Mouse (Mus musculus): ENCODE results near the gene Suv39h2.

The Suv39h2 gene

GRCm38 (mm10) chr2:3474861-3475283 is at the start of gene Suv39h2:
Suv39h2 (minus strand) TSS chr2:3475031.
- peak; percentile 99 for DNase-seq

GRCm38 (mm10) chr2:3522558-3522957 is 47.7 kb upstream of the Suv39h2 start:
- no peak for DNase-seq

GRCm38 (mm10) chr2:3512552-3513454 is 38.0 kb upstream of the Suv39h2 start, which contains the start of the genes Gm45902, Hspa14 and Cdnf:
Gm45902 (minus strand) TSS chr2:3512790.
Hspa14 (minus strand) TSS chr2:3512814.
Cdnf (plus strand) TSS chr2:3513030.
- DNase-seq, result peak; percentile 95 to 96

- DNase-seq, result peak in 1 of 2 experiments; percentile 36
Observed at GRCm38 (mm10) chr2:3512076-3512475, 37.2 kb upstream of the Suv39h2 start.

- no peak for DNase-seq
Observed at GRCm38 (mm10) chr2:3500886-3501285, 26.1 kb upstream of the Suv39h2 start.

- no peak for DNase-seq
Observed at GRCm38 (mm10) chr2:3499543-3499942, 24.7 kb upstream of the Suv39h2 start.

GRCm38 (mm10) chr2:3493833-3494409 is 19.1 kb upstream of the Suv39h2 start:
- DNase-seq, result no peak

GRCm38 (mm10) chr2:3489816-3490215 is 15.0 kb upstream of the Suv39h2 start:
- DNase-seq, result no peak

- DNase-seq, result no peak
Observed at GRCm38 (mm10) chr2:3480239-3480638, 5.4 kb upstream of the Suv39h2 start.

GRCm38 (mm10) chr2:3475746-3476251 is 968 bp upstream of the Suv39h2 start:
- DNase-seq, result no peak

- peak; percentile 75 to 78 for DNase-seq
Observed at GRCm38 (mm10) chr2:3474361-3474805, 448 bp downstream of the Suv39h2 start.

GRCm38 (mm10) chr2:3473891-3474290 is 940 bp downstream of the Suv39h2 start:
- DNase-seq, result no peak

GRCm38 (mm10) chr2:3456590-3456989 is 18.2 kb downstream of the Suv39h2 start:
- no peak for DNase-seq

GRCm38 (mm10) chr2:3453096-3453495 is 21.7 kb downstream of the Suv39h2 start:
- no peak for DNase-seq

- no peak for DNase-seq
Observed at GRCm38 (mm10) chr2:3449431-3449830, 25.4 kb downstream of the Suv39h2 start.

GRCm38 (mm10) chr2:3445984-3446383 is 28.8 kb downstream of the Suv39h2 start:
- DNase-seq, result no peak

- DNase-seq, result peak; percentile 16 to 42
Observed at GRCm38 (mm10) chr2:3444206-3444605, 30.6 kb downstream of the Suv39h2 start.

GRCm38 (mm10) chr2:3437956-3438355 is 36.9 kb downstream of the Suv39h2 start:
- DNase-seq, result no peak

- no peak for DNase-seq
Observed at GRCm38 (mm10) chr2:3435369-3436061, 39.3 kb downstream of the Suv39h2 start.

GRCm38 (mm10) chr2:3430956-3431355 is 43.9 kb downstream of the Suv39h2 start:
- DNase-seq, result no peak

GRCm38 (mm10) chr2:3424579-3424910 is 50.3 kb downstream of the Suv39h2 start:
- no peak for DNase-seq

GRCm38 (mm10) chr2:3423841-3424578 is 50.8 kb downstream of the Suv39h2 start, which contains the start of gene Dclre1c:
Dclre1c (plus strand) TSS chr2:3424131.
- DNase-seq, result peak; percentile 82 to 87
